Mouse (Mus musculus) heart, adult 2 months (tissue): ENCODE data around the gene Ube4b. TPM values are rescaled to one million over a fixed set of nuclear protein-coding genes. Genes with fewer than 3 reads are reported as not detected.

Experiments used
- DNase-seq, 2 experiments: peaks; one replicate each; pipeline ENCODE4 v3.0.0; 2021
- H3K27ac ChIP-seq: fragments of 200-600 bp; 2 replicates; pipeline ENCODE4 v1.8.1; 2022
- H3K27me3 ChIP-seq: fragments of 200-500 bp; 2 replicates; pipeline ENCODE4 v1.6.1; 2012; ENCODE audit warnings: mild to moderate bottlenecking, low read length, inconsistent platforms, mixed read lengths; ENCODE audit not compliant: control insufficient read depth, insufficient read depth
- H3K36me3 ChIP-seq: fragments of 200-500 bp; 2 replicates; pipeline ENCODE4 v1.6.1; 2012; ENCODE audit warnings: low read length, inconsistent platforms; ENCODE audit not compliant: control insufficient read depth, insufficient read depth
- H3K4me1 ChIP-seq: fragments of 200-500 bp; 2 replicates; pipeline ENCODE4 v1.6.1; 2011; ENCODE audit warnings: low read length; ENCODE audit not compliant: control insufficient read depth, insufficient read depth
- H3K4me3 ChIP-seq: fragments of 200-600 bp; 2 replicates; pipeline ENCODE4 v1.8.1; 2022
- H3K79me2 ChIP-seq: fragments of 200-500 bp; replicated peaks from 2 replicates; pipeline ENCODE4 v1.6.1; 2012; ENCODE audit warnings: mild to moderate bottlenecking, inconsistent platforms, low read length, moderate library complexity, mixed read lengths; ENCODE audit not compliant: control insufficient read depth, insufficient read depth
- H3K9ac ChIP-seq: fragments of 200-500 bp; 2 replicates; pipeline ENCODE4 v1.6.1; 2012; ENCODE audit warnings: low read depth, mild to moderate bottlenecking, control low read depth, inconsistent platforms, low read length, mixed read lengths
- CTCF ChIP-seq: fragments of 200-600 bp; IDR thresholded peaks from 2 replicates; pipeline ENCODE4 v1.8.1; 2022; ENCODE audit warnings: antibody characterized with exemption, mild to moderate bottlenecking, moderate library complexity
- EP300 ChIP-seq: fragments of 200-500 bp; IDR thresholded peaks from 2 replicates; pipeline ENCODE4 v1.6.1; 2011; ENCODE audit warnings: low read depth, low read length, control low read depth; ENCODE audit not compliant: insufficient read depth
- POLR2A ChIP-seq: fragments of 200-500 bp; IDR thresholded peaks from 2 replicates; pipeline ENCODE4 v1.6.1; 2011; ENCODE audit warnings: mild to moderate bottlenecking, low read depth, low read length, control low read depth; ENCODE audit not compliant: insufficient read depth
- whole genome bisulfite sequencing: fragments of 180-500 bp; shearing (Covaris S2); methylation state at CpG from one replicate; pipeline ENCODE4 v1.1.7; 2018; 5-methylcytosine and 5-hydroxymethylcytosine counted together
- intact Hi-C: fragments of 180-260 bp; cut with DNase I; formaldehyde crosslinking; loops from one replicate; pipeline ENCODE4 v1.15.1; 2025
- polyA plus RNA-seq: library from polyadenylated mRNA; depleted of rRNA; stranded (reverse); fragments of >200 nt; gene quantifications from 2 replicates; pipeline ENCODE4 v1.2.3, GENCODE M21; 2012
- total RNA-seq, 2 experiments: library from RNA; stranded (reverse); gene quantifications; 2 replicates each; pipeline ENCODE4 v1.2.3; 2021

The Ube4b gene
- total and polyA plus RNA-seq, 3 experiments: 39.6 to 41.6 (median 40.2) TPM

- no peak for DNase-seq
- no peaks in the 10 kb centered on the region for H3K27me3 ChIP-seq
- TF ChIP-seq EP300 (no peak), POLR2A (no peak), CTCF (no peak)
- peaks cover 7% of the 10 kb centered on the region for H3K79me2 ChIP-seq
- H3K9ac ChIP-seq: no peak overlapping the region
- no peak overlapping the region for H3K4me3 ChIP-seq
- H3K4me1 ChIP-seq: peaks cover 21% of the 10 kb centered on the region
- intact Hi-C loops: no loop called here
- WGBS: 34% methylated on average over 6 of the region's 6 CpGs
- H3K36me3 ChIP-seq: no peaks in the 10 kb centered on the region; the same call in 1 of the 2 replicates
- H3K27ac ChIP-seq: no peak overlapping the region
Measured at GRCm38 (mm10) chr4:149403037-149403436, 23.5 kb downstream of the Ube4b start.

DNA sequence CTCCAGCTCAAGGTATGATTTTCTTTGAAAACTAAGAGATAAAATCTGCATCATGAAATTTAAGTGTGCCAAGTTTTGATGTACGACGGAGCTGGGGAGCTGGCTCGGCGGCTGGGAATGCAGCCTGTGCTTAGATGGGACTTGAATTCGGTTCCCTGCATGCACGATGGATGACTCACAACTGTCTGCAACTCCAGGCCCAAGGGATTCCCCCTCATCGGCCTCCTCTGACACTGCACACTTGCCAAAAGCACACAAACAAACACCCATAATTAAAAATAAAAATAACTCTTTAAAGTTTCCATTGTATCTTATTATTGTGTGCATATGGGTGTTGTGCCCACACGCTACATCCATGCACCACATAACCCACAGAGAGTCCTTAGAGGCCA, 25.0 kb downstream of the Ube4b start:
- H3K4me1 ChIP-seq: peaks cover 21% of the 10 kb centered on the region
- H3K27ac ChIP-seq: peak overlapping the region; percentile 29; the same call in 1 of the 2 replicates
- no peak overlapping the region for H3K9ac ChIP-seq
- WGBS: 19% methylated on average over 8 of the region's 8 CpGs
- H3K4me3 ChIP-seq: no peak overlapping the region
- TF ChIP-seq CTCF: no peak
- 0 out of 2 replicates have a peak, but pooled peaks have one; percentile 26 for TF ChIP-seq EP300
- no peaks in the 10 kb centered on the region; the same call in 1 of the 2 replicates for H3K36me3 ChIP-seq
- peak; percentile 49 to 65 for DNase-seq
- no peaks in the 10 kb centered on the region for H3K27me3 ChIP-seq
- intact Hi-C loops: no loop called here
- H3K79me2 ChIP-seq: peaks cover 7% of the 10 kb centered on the region

GRCm38 (mm10) chr4:149400878-149401590, 25.5 kb downstream of the Ube4b start:
- WGBS: 68% methylated on average over 12 of the region's 12 CpGs
- no peak for TF ChIP-seq EP300
- no peak for TF ChIP-seq CTCF
- no peak for TF ChIP-seq POLR2A
- H3K4me3 ChIP-seq: no peak overlapping the region
- peak overlapping the region; percentile 7; the same call in 1 of the 2 replicates for H3K27ac ChIP-seq
- no peaks in the 10 kb centered on the region; the same call in 1 of the 2 replicates for H3K36me3 ChIP-seq
- peaks cover 23% of the 10 kb centered on the region for H3K4me1 ChIP-seq
- intact Hi-C loops: no loop called here
- H3K9ac ChIP-seq: no peak overlapping the region
- peaks cover 7% of the 10 kb centered on the region for H3K79me2 ChIP-seq
- DNase-seq: no peak
- no peaks in the 10 kb centered on the region for H3K27me3 ChIP-seq

DNA sequence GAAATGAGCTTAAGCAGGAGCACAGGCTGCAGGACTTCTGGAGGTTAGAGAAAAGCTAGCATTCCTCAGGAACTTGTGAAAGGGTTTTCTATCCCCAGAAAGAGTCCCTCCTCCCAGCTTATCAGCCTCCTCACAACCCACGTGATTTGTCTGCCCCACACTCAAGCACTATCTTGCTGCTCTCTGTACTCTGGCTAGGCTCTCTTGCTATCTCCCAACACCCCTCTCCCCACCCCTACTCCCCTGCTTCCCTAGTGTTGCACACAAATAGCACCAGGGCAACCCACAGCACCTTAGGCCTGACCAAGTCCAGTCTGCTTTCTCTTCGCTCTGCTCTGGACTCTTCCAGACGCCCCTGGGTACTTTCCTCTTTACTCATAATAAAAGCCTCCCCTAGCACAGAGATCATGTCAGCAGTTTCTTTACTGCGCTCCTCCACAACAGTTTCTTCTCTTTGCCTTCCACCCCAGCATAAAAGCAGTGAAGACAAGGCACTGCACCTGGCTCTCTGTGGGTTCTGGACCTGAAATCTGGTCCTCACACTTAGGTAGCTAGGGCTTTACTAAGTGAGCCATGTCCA, 27.1 kb downstream of the Ube4b start:
- Histone ChIP-seq H3K27ac (peak overlapping the region; percentile 65), H3K4me3 (no peak overlapping the region), H3K27me3 (no peaks in the 10 kb centered on the region), H3K36me3 (no peaks in the 10 kb centered on the region; the same call in 1 of the 2 replicates), H3K4me1 (peaks cover 25% of the 10 kb centered on the region), H3K79me2 (0 out of 2 replicates have a peak, but pooled peaks cover 3% of the 10 kb centered on the region), H3K9ac (peak overlapping the region; percentile 12; the same call in 1 of the 2 replicates)
- peak in 1 of 2 experiments; percentile 67 for DNase-seq
- WGBS: 51% methylated on average over 4 of the region's 4 CpGs
- TF ChIP-seq POLR2A: no peak
- 0 out of 2 replicates have a peak, but pooled peaks have one; percentile 71 for TF ChIP-seq EP300
- intact Hi-C loops: loop anchor here (5.0 kb wide), 1 partner anchor 37 kb away; no protein-coding TSS in a partner anchor

DNA sequence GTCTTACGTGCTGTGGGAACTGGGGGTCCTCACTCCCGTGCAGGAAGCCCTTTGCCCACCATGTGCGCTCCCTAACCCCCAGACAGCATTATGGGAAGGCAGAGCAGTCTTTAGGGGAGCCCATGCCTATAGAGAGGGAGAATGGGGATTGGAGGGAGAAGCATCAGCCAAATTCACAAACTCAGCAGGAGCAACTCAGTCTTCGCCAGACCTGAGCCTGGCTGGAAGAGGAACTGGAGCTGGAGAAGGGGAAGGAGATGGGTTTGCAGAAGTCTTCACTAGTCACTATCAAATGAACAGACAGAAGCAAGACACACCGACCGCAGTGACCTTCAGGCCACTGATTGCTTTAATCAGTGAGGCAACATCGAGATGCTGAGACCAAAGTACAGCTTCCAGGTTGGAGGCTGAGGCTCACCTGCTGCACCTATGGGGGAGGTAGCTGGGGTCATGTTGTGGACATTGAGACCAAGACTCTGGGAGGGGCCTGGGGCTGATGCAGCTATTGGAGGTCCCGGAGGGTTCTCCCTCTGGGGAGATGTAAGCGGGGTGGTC, 28.3 kb downstream of the Ube4b start:
- H3K4me1 ChIP-seq: peaks cover 24% of the 10 kb centered on the region
- DNase-seq: peak in 1 of 2 experiments; percentile 14
- intact Hi-C loops: loop anchor here (5.0 kb wide), 1 partner anchor 36 kb away; no protein-coding TSS in a partner anchor

More for the DNA sequence above, 28.3 kb downstream of the Ube4b start:
- H3K4me3 ChIP-seq: no peak overlapping the region
- H3K9ac ChIP-seq: no peak overlapping the region
- H3K79me2 ChIP-seq: 0 out of 2 replicates have a peak, but pooled peaks cover 3% of the 10 kb centered on the region
- no peaks in the 10 kb centered on the region for H3K27me3 ChIP-seq
- TF ChIP-seq EP300: no peak
- TF ChIP-seq CTCF: no peak
- H3K36me3 ChIP-seq: no peaks in the 10 kb centered on the region; the same call in 1 of the 2 replicates
- 83% methylated on average over 9 of the region's 9 CpGs for whole genome bisulfite sequencing
- no peak overlapping the region for H3K27ac ChIP-seq
